Mouse (Mus musculus) heart, adult 2 months (tissue): ENCODE measurements around the gene Actrt2.

Experiments
- CTCF ChIP-seq: fragments of 200-600 bp; IDR thresholded peaks from 2 replicates; pipeline ENCODE4 v1.8.1; 2022; ENCODE audit warnings: antibody characterized with exemption, mild to moderate bottlenecking, moderate library complexity
- POLR2A ChIP-seq: fragments of 200-500 bp; IDR thresholded peaks from 2 replicates; pipeline ENCODE4 v1.6.1; 2011; ENCODE audit warnings: mild to moderate bottlenecking, low read depth, low read length, control low read depth; ENCODE audit not compliant: insufficient read depth

DNA sequence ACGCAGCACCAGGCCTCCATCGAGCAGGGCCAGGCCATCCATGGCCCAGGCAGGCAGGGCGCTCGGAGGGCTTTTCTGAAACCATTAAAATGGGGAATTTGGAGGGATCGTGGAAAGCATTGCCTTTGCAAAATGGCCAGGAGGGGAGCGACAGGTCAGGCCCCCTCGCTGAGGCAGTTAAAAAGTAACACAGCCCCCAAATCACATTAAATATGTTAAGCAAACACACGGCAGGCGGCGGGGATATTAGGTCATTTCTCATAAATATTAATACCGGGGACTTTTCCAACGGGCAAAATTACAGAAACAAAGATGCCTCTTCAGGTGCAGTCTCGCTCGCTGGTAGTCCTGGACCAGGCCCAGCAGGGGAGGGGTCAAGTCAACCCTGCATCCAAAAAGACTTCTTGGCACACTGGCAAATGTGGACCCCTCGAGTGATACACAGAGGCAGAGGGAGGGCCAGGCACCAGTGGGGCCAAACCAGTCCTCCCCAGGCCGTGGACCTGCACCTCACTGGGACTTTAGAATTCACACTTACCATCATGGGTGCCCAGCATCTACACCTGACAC lies 30.4 kb upstream of the Actrt2 start:
- TF ChIP-seq CTCF: no peak
- no peak for TF ChIP-seq POLR2A
